Mouse (Mus musculus) bone marrow macrophage, adult 2 months (primary cell): ENCODE results near the gene Dkc1.

Experiments
- CTCF ChIP-seq: IDR thresholded peaks from 2 replicates; pipeline ENCODE4 v1.5.1; 2012; ENCODE audit warnings: low read depth, mild to moderate bottlenecking, low read length, moderate library complexity
- POLR2A ChIP-seq: IDR thresholded peaks from 2 replicates; pipeline ENCODE4 v1.6.1; 2012; ENCODE audit warnings: mild to moderate bottlenecking, low read depth, low read length, borderline replicate concordance

- TF ChIP-seq CTCF: no peak
- TF ChIP-seq POLR2A: no peak
Measured at GRCm38 (mm10) chrX:75045931-75046330, 49.7 kb upstream of the Dkc1 start.
